Mouse (Mus musculus) embryonic facial prominence, embryonic 15.5 days (tissue): ENCODE measurements around the gene Itga9. TPM values are rescaled to one million over a fixed set of nuclear protein-coding genes. Genes with fewer than 3 reads are reported as not detected.

Experiments
- ATAC-seq: fragments of 200-750 bp; cut with Nextera tagmentation; 2 replicates; pipeline ENCODE4 v1.8.0; 2017; ENCODE audit warnings: low read depth, moderate TSS enrichment; ENCODE audit not compliant: insufficient number of reproducible peaks, low FRiP score, low TSS enrichment
- H3K27ac ChIP-seq: fragments of 300-500 bp; sonication (generic); replicated peaks from 2 replicates; pipeline ENCODE4 v1.5.1; 2015; ENCODE audit warnings: mild to moderate bottlenecking, inconsistent platforms
- H3K27me3 ChIP-seq: fragments of 300-500 bp; sonication (generic); 2 replicates; pipeline ENCODE4 v1.6.1; 2015; ENCODE audit warnings: inconsistent platforms
- H3K36me3 ChIP-seq: fragments of 300-500 bp; sonication (generic); 2 replicates; pipeline ENCODE4 v1.6.1; 2015; ENCODE audit warnings: mild to moderate bottlenecking, inconsistent platforms
- H3K4me1 ChIP-seq: fragments of 300-500 bp; sonication (generic); 2 replicates; pipeline ENCODE4 v1.6.1; 2015; ENCODE audit warnings: inconsistent platforms
- H3K4me2 ChIP-seq: fragments of 300-500 bp; sonication (generic); replicated peaks from 2 replicates; pipeline ENCODE4 v1.6.1; 2015; ENCODE audit warnings: mild to moderate bottlenecking, inconsistent platforms
- H3K4me3 ChIP-seq: fragments of 300-500 bp; sonication (generic); replicated peaks from 2 replicates; pipeline ENCODE4 v1.5.1; 2015; ENCODE audit warnings: mild to moderate bottlenecking, inconsistent platforms
- H3K9ac ChIP-seq: fragments of 300-500 bp; sonication (generic); 2 replicates; pipeline ENCODE4 v1.6.1; 2015; ENCODE audit warnings: inconsistent platforms
- H3K9me3 ChIP-seq: fragments of 300-500 bp; sonication (generic); replicated peaks from 2 replicates; pipeline ENCODE4 v1.6.1; 2016; ENCODE audit warnings: inconsistent platforms
- WGBS: fragments of 180-500 bp; shearing (Covaris S2); methylation state at CpG from one replicate; pipeline ENCODE4 v1.1.7; 2015; 5-methylcytosine and 5-hydroxymethylcytosine counted together
- polyA plus RNA-seq: library from polyadenylated mRNA; unstranded; fragments of >200 nt; fragmentation: Nextera tagmentation; extraction: Ambion mirVana; gene quantifications from 2 replicates; pipeline ENCODE4 v1.2.1, GENCODE M21; 2015

Gene Itga9
- polyA plus RNA-seq, 1 experiment from 2014 or later = 14.7 TPM

- no peaks in the 10 kb centered on the region for H3K27me3 ChIP-seq
- 55% methylated on average over 4 of the region's 4 CpGs for WGBS
- no peaks in the 10 kb centered on the region for H3K9me3 ChIP-seq
- peak overlapping the region; percentile 78; the same call in 1 of the 2 replicates for H3K27ac ChIP-seq
- H3K4me1 ChIP-seq = peaks cover 35% of the 10 kb centered on the region
- no peak overlapping the region for H3K4me3 ChIP-seq
- peaks cover 21% of the 10 kb centered on the region for H3K36me3 ChIP-seq
- no peak overlapping the region; the same call in 1 of the 2 replicates for H3K9ac ChIP-seq
- no peak for ATAC-seq
- H3K4me2 ChIP-seq = no peak overlapping the region
Observed at GRCm38 (mm10) chr9:118875705-118876104, 269.2 kb downstream of the Itga9 start.

GRCm38 (mm10) chr9:118876902-118877301 is 270.4 kb downstream of the Itga9 start:
- H3K27me3 ChIP-seq = no peaks in the 10 kb centered on the region
- peaks cover 19% of the 10 kb centered on the region for H3K36me3 ChIP-seq
- no peaks in the 10 kb centered on the region for H3K9me3 ChIP-seq
- peaks cover 35% of the 10 kb centered on the region for H3K4me1 ChIP-seq
- no peak overlapping the region for H3K9ac ChIP-seq
- H3K4me2 ChIP-seq = no peak overlapping the region
- no peak overlapping the region for H3K4me3 ChIP-seq
- WGBS = 57% methylated on average over 10 of the region's 10 CpGs
- peak overlapping the region; percentile 78 for H3K27ac ChIP-seq
- ATAC-seq = no peak

DNA sequence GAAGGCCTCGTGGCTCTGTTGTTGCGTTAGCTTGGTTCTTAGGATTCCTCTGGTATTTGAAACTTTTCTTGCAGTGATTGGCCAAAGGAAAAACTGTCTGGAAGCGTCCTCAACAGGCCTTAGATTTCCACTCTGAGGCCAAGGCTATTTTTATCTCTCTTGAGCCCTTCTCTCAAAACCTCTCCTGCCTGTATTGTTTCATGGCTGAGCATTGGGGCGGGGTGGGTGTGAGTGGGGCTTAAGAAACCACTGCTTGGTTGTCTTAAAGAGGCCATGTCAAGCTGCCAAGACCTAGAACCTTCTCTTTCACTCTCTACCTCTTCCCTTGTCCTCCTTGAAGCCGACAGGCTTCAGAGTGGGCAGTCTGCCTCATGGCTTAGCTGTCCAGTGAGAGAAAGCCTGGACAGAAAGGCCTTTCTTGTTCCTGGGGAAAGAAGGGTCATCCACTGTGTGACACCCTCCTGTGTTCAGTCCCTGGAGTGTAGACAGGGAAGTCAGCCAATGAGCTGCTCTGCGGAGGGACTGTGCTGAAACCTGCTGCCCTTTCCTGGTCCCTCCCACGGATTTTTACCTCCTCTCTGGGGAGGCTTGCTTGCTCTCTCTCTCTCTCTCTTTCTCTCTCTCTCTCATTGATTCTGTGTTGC is 271.0 kb downstream of the Itga9 start:
- H3K9me3 ChIP-seq = no peaks in the 10 kb centered on the region
- H3K4me1 ChIP-seq = peaks cover 35% of the 10 kb centered on the region
- 66% methylated on average over 7 of the region's 7 CpGs for WGBS
- H3K4me3 ChIP-seq = no peak overlapping the region
- H3K27ac ChIP-seq = peak overlapping the region; percentile 78
- H3K27me3 ChIP-seq = no peaks in the 10 kb centered on the region
- ATAC-seq = no peak
- H3K36me3 ChIP-seq = peaks cover 16% of the 10 kb centered on the region
- no peak overlapping the region for H3K9ac ChIP-seq
- H3K4me2 ChIP-seq = no peak overlapping the region

GRCm38 (mm10) chr9:118878596-118878995 is 272.1 kb downstream of the Itga9 start:
- H3K4me3 ChIP-seq = no peak overlapping the region
- no peak for ATAC-seq
- H3K27me3 ChIP-seq = no peaks in the 10 kb centered on the region
- H3K9me3 ChIP-seq = no peaks in the 10 kb centered on the region
- no peak overlapping the region for H3K27ac ChIP-seq
- H3K9ac ChIP-seq = no peak overlapping the region
- WGBS = 87% methylated on average over 11 of the region's 11 CpGs
- H3K4me2 ChIP-seq = no peak overlapping the region
- peaks cover 28% of the 10 kb centered on the region for H3K4me1 ChIP-seq
- H3K36me3 ChIP-seq = peaks cover 12% of the 10 kb centered on the region

- Histone ChIP-seq H3K9me3 (no peaks in the 10 kb centered on the region), H3K27ac (no peak overlapping the region), H3K36me3 (peaks cover 12% of the 10 kb centered on the region; the same call in 1 of the 2 replicates), H3K4me1 (peaks cover 19% of the 10 kb centered on the region), H3K4me2 (no peak overlapping the region), H3K9ac (no peak overlapping the region), H3K27me3 (no peaks in the 10 kb centered on the region), H3K4me3 (no peak overlapping the region)
- ATAC-seq = no peak
- WGBS = 75% methylated on average over 7 of the region's 7 CpGs
Observed at GRCm38 (mm10) chr9:118881281-118881945, 274.9 kb downstream of the Itga9 start.

DNA sequence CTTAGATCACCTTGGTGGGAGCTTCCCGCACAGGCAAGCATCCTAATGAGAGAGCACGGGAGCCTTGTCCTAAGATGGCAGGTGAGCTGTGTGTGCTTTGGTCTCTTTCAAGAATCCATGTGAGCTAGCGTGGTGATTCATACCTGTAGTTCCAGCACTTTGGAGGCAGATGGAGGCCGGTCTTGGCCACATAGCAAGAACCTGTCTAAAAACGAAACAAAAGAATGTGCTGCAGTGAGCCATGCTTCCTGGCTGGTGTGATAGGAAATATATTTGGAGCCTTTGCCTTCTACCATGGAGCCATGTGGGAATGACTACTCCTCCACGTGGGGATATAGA is 275.4 kb downstream of the Itga9 start:
- peaks cover 12% of the 10 kb centered on the region; the same call in 1 of the 2 replicates for H3K36me3 ChIP-seq
- no peak overlapping the region for H3K9ac ChIP-seq
- H3K27me3 ChIP-seq = no peaks in the 10 kb centered on the region
- no peak overlapping the region for H3K4me2 ChIP-seq
- no peaks in the 10 kb centered on the region for H3K9me3 ChIP-seq
- ATAC-seq = no peak
- H3K4me3 ChIP-seq = no peak overlapping the region
- peaks cover 14% of the 10 kb centered on the region for H3K4me1 ChIP-seq
- H3K27ac ChIP-seq = no peak overlapping the region
- 80% methylated on average over 6 of the region's 6 CpGs for WGBS

DNA sequence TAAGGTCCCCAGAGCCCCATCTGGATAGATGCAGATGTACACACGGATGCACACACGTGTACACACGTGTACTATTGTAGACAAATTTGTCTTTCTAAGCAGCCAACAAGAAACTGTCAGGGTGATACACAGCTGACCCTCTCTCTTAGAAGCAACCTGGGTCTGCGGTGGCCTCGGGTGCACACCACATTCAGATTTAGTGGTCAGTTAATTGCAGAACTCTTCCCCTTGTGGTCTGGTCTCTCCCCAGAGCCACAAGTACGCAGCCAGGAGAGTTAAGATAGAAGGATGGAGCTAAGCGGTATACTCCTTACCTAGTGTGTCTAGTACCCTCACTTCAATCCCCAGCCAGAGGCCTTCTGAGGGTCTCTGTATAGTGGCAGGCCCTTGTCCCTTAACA is 276.7 kb downstream of the Itga9 start:
- H3K4me2 ChIP-seq = no peak overlapping the region
- H3K4me3 ChIP-seq = no peak overlapping the region
- H3K9me3 ChIP-seq = no peaks in the 10 kb centered on the region
- WGBS = 89% methylated on average over 7 of the region's 7 CpGs
- peaks cover 5% of the 10 kb centered on the region for H3K4me1 ChIP-seq
- no peak for ATAC-seq
- peaks cover 9% of the 10 kb centered on the region; the same call in 1 of the 2 replicates for H3K36me3 ChIP-seq
- H3K27me3 ChIP-seq = no peaks in the 10 kb centered on the region
- H3K9ac ChIP-seq = no peak overlapping the region
- H3K27ac ChIP-seq = no peak overlapping the region

- WGBS = 46% methylated on average over 6 of the region's 6 CpGs
- H3K4me1 ChIP-seq = peaks cover 18% of the 10 kb centered on the region
- ATAC-seq = no peak
- no peaks in the 10 kb centered on the region for H3K27me3 ChIP-seq
- H3K4me3 ChIP-seq = no peak overlapping the region
- H3K9ac ChIP-seq = no peak overlapping the region; the same call in 1 of the 2 replicates
- H3K36me3 ChIP-seq = peaks cover 9% of the 10 kb centered on the region; the same call in 1 of the 2 replicates
- H3K9me3 ChIP-seq = no peaks in the 10 kb centered on the region
- H3K27ac ChIP-seq = peak overlapping the region; percentile 12; the same call in 1 of the 2 replicates
- no peak overlapping the region for H3K4me2 ChIP-seq
Observed at GRCm38 (mm10) chr9:118885785-118886184, 279.3 kb downstream of the Itga9 start.

GRCm38 (mm10) chr9:118887201-118887600 is 280.7 kb downstream of the Itga9 start:
- Histone ChIP-seq H3K36me3 (peaks cover 9% of the 10 kb centered on the region; the same call in 1 of the 2 replicates), H3K9ac (no peak overlapping the region), H3K4me3 (no peak overlapping the region), H3K27ac (no peak overlapping the region), H3K27me3 (no peaks in the 10 kb centered on the region), H3K4me1 (peaks cover 29% of the 10 kb centered on the region), H3K9me3 (no peaks in the 10 kb centered on the region), H3K4me2 (no peak overlapping the region)
- WGBS = 71% methylated on average over 7 of the region's 7 CpGs
- ATAC-seq = no peak

GRCm38 (mm10) chr9:118887734-118888133 is 281.2 kb downstream of the Itga9 start:
- no peak for ATAC-seq
- H3K4me1 ChIP-seq = peaks cover 29% of the 10 kb centered on the region
- H3K27me3 ChIP-seq = no peaks in the 10 kb centered on the region
- no peak overlapping the region for H3K9ac ChIP-seq
- no peaks in the 10 kb centered on the region for H3K9me3 ChIP-seq
- H3K4me3 ChIP-seq = no peak overlapping the region
- WGBS = 87% methylated on average over 8 of the region's 8 CpGs
- no peak overlapping the region for H3K27ac ChIP-seq
- peaks cover 9% of the 10 kb centered on the region; the same call in 1 of the 2 replicates for H3K36me3 ChIP-seq
- H3K4me2 ChIP-seq = no peak overlapping the region

GRCm38 (mm10) chr9:118890149-118890548 is 283.7 kb downstream of the Itga9 start:
- Histone ChIP-seq H3K36me3 (peaks cover 5% of the 10 kb centered on the region; the same call in 1 of the 2 replicates), H3K9ac (no peak overlapping the region), H3K27me3 (no peaks in the 10 kb centered on the region), H3K27ac (no peak overlapping the region), H3K9me3 (no peaks in the 10 kb centered on the region), H3K4me1 (peaks cover 29% of the 10 kb centered on the region), H3K4me3 (no peak overlapping the region), H3K4me2 (no peak overlapping the region)
- WGBS = 84% methylated on average over 4 of the region's 4 CpGs
- ATAC-seq = no peak
